Mouse (Mus musculus) layer of hippocampus, postnatal 25 days (tissue): ENCODE measurements at regions not wholly inside any gene's neighbourhood (a gene's known extent, or its start where the extent isn't known, plus 50 kb on each side); places are given as distances from the start of the nearest gene placed in this dataset.

Experiments used
- DNase-seq, 2 experiments: peaks; one replicate each; pipeline ENCODE4 v3.0.0; 2022; ENCODE audit warnings: mixed read lengths in 2 of 2, low spot score in 1 of 2; ENCODE audit errors: extremely low spot score in 1 of 2

DNA sequence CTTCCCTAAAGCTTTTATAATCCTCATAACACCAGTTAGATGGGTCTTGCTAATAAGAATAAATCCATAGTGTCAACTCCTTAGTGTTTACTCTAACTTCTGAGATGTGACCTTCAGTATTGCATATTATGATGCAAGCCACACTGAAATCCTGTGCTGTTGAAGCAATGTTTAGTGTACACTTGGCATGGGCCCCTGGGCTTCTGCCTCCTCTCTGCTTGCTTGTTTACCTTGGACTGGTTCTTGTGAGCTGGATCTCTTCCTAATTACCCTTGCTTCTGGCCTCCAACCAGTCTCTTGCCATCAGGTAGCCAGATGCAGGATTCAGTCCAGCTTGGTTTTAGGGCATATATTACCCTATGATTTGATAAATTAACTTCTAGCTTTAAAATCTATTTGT is 57.0 kb downstream of the Rgs2 start:
- DNase-seq: no peak

DNA sequence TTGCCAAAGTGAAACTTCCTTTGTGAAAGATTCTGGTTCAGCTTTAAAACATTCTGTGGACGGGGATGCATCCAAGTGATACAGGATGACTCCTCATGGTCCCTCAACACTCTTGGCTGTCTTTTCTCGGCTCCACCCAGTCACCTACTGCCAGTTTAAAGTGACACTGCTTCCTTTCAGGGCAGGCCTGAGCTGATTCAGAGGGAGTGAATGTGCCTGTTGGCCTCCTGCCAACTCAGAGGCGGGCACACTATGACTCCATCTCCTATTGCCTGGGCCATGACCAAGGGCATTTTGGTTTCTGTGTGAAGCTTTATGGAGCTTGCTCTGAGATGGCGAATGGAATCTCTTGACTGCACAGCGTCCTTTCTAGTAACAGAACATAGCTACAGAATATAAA is 62.5 kb downstream of the Rgs2 start:
- no peak for DNase-seq

DNA sequence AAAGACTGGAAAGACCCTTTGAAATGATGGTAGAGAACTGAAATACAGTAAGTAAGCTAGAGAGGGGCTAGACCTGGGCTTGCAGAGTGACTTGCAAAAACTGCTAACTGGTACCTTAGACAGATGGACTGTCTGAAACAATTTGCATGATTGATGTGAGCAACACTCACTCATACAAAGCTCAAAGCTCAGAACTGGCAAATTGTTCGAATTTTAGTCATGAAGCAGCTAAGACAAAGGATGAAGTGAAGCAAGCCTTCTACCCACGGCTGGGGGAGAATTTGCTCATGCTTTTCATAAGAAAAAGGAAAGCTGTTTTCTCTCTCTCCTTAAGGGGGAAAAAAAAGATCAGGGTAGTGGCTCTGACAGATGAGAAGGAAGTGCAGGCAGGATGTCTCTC is 64.5 kb downstream of the Rgs2 start:
- no peak for DNase-seq

DNA sequence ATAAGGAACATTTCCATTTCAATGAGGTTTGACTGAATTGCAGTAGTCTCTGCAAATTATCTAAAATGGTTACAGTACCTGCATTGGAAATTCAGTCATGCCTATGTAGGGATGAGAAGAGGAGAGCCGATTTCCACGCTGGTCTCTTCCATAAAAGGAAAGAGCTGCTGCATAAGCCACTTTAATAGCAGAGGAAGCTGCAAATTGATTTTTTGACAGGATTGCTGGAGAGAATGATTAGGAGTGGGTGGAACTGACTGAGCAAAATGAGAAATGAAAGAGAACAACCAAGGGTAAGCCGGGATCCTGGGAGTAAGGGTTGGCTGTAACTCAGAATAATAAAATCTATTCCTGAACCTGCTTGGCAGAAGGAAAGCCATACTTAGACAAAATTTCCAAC is 65.4 kb downstream of the Rgs2 start:
- DNase-seq: no peak

DNA sequence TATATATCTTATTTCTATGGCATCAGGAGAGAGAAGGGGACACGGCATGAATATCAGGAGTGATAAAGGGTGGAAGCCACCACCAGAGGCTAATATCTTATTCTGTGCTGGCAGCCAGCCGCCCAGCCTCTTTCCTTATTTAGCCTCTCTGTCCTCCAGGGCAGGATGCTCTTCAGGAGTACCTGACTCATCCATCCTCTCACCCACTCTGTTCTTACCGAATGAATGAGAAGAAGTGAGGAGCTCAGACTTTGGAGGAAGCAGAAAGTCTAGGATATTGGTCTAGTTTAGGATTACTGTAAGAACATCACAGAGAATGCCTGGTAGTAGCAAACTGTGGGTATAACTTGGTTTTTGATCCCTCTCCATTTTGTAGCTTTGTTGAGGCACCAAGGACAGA is 73.2 kb downstream of the Rgs2 start:
- DNase-seq: no peak

DNA sequence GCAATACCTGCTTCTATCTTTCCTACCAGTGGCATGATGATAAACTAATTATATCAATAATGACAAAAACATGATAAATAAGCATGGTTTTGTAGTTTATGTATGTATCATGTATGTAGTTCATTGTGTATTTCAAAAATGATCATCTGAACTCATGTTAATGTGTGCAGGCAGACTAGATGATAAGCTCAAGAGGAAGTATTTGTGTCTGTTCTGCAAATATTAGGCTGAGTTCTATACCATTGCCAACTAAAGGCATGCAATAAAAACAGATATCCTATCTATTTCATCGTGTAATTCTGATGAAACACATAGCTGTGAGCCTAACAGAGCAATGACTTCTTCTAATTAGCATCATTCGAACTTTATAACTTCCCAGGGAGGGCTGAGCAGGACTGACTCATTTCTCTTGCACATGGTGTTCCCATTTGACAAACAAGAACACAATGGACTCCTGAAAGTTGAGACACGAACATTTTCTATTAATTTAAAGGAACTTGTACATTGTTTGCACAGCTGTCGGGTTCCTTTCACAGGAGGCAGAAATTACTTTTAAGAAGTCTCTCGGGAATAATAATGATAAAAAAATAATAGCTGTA is 74.3 kb downstream of the Rgs2 start:
- DNase-seq: no peak

DNA sequence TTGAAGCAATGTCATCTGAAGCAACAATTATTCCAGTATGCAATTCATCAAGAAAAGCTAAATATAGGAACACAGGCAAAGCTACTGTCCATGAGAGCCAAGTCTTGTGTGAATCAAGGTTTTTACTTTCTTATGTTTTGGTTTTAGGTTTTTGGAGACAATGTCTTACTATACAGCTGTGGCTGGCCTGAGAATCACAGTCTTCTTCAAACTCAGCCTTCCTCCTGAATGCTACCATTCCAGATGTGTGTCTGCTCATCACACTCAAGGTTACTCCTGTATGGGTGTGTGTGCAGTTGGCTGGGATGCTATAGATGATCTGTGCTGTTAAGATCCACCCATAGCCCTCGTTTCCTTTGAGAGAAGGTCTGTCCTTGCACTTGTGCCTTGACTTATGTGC is 81.5 kb downstream of the Rgs2 start:
- no peak for DNase-seq

DNA sequence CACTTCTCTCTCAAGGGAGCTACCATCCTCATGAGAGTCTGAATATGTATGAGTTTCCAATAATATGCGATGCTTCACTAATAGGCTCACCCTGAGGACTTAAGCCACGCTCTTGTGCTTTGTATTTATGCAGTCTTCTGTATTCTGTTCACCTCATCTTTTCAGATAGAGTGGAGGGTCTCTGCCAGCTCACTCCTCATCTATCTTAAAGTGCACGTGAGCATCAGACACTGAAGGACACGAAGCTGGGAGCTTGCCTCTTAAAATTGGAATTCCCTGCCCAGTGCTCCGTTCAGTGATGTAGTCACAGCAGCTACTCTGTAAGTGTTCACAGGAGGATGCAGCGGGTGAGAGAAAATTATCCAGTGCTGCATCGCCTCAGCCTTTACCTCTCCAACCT is 83.7 kb downstream of the Rgs2 start:
- no peak for DNase-seq

DNA sequence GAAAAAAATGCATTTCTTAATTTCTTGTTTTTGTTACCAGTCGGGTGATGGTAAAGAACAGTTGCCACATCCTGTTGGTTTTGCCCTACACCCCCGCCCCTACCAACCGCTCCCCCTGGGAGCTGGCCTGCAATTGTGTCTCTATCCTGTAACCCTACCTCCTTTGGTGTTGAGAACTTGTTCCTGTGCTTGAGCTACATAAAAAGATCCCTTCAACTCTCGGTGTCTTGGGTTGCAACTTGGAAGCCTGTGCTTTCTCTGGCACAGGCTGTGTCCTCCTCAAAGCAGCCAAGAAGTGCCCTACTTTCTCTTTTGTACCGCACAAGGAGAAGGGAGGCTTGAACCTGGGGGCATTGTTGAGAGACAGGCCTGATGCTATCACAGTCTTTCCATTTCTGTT is 85.0 kb downstream of the Rgs2 start:
- DNase-seq: no peak

DNA sequence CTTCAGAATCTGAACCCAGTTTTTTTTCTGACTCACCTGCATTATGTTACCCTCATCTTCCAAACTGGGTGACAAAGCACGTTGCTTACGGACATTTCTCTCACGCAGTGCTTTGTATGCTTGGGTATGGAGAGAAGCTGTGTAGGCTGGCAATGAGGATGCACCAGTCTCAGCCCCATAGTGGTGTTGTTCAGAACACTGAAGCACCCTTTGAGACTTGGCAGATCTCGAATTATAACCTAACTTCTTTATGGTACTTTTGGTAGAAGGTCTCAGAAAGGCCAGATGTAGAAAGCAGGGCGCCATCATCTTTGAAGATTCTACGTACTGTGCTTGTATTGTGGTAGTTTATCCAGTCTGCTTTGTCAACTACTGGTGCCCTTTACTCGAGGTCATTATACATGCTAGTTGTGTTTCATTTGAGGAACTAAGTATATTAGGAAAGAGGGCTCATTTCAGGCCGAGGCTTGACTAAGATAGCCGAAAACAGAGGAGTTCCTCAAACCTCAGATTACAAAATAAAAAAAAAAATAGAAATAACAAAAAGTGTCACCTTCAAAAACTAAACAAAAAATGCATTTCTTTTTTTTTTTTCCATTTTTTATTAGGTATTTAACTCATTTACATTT is 85.7 kb downstream of the Rgs2 start:
- no peak for DNase-seq

DNA sequence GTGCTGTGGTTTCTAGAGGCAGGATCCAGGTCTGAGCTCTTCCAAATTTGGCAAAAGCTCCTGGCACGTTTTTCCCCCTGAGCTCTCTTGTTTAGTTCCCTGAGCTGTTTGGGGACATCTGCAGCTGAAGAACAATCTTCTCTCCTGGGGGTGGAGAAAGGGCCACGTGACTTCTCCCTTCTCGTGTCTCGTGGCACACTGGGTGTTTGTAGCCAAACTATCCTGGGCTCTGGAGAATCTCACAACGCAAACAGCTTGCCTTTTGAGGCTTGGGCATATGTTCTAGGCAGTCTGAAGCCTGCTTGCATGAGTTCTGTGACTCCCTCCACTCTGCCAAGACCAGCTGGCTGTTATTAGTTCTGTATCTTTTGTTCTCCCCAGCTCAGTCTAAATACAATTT is 86.3 kb downstream of the Rgs2 start:
- DNase-seq: peak; percentile 29 to 33

DNA sequence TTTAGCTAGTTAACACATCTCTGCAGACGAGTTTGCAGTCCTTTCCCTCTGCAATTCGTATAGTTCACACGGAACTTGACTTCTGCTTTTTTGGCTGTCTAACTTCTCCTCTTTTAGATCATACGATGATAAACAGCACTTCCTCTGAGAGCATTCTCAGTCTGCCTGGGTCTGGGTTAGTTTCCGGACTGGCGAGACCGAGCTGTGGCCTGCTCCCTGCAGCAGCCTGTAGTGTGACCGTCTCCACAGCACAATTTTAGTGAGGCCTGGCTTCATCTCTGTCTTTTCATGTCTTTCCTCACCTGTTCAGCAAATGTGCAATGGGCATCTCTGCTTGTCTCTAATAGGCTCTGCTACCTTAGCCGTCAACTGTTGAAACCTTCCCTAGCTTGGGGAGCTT is 87.4 kb downstream of the Rgs2 start:
- no peak for DNase-seq

DNA sequence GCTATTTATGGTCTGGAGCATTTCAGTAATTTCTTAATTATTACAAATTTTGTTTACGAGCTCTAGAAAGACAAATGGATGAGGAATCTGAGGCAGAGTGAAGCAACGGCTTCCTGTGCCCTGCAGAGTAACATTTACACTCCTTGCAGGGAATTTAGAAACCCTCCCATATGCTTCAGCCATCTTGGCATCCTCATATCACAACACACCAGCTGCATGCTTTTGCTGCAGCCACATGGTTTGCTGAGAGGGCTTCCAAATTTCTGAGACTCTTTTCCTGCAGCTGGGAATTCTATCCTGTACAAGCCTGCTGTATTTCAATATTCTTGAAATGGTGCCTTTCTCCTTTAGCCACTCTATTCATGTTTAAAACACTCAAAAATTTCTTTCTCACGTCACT is 91.4 kb downstream of the Rgs2 start:
- DNase-seq: no peak

DNA sequence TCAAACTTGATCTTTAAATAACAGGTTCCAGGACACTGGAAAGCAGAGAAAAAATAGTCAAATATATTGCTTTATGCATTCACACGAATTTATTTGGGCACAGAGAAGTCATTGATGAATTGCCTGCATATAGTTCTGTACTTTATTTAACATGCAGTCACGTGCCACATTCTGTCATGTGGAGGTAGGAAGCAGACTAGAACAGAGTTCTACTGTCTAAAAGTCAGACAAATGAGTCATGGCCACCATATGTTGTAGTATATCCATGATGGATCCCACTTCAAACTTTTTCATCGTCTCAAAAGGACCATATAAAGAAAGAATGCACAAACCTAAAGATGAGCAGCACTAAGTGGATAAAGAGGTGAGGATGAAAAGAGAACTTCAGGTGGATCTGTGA is 92.7 kb downstream of the Rgs2 start:
- DNase-seq: no peak

DNA sequence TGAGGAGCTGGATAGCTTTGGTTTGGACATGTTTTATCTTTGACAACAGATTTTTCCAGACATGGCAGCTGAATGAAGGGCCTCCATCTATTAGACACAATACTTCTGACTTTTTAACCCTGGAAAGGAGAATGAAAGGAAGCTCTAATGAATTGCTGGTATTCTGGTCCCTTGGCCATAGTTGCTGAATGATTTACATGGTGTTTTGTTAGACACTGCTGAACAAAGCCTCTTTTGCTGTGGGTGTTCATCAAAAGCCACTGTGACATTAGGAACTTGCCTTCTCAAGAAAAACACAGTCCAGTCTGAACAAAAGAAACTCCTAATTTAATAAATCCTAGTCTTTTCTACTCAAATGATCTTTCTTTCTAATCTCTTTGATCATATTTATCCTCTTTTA is 93.4 kb downstream of the Rgs2 start:
- DNase-seq: no peak

DNA sequence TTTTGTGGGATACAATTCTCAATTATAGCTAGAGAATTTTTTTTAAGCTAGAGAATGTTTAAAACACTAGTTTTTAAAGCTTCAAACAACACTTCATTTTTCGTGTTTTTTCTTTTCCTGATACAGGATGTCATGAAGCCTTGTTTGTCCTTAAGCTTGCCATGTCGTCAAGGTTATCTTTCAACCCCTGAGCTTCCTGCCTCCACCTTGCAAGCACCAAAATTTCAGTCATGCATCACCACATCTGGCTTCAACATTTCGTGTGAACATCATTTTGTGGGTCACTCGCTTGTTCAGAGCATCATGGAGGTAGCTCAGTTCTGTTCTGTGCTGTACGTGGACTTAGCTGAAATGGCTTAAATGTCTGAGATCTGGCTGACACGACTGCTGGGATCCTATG is 96.6 kb downstream of the Rgs2 start:
- no peak for DNase-seq

DNA sequence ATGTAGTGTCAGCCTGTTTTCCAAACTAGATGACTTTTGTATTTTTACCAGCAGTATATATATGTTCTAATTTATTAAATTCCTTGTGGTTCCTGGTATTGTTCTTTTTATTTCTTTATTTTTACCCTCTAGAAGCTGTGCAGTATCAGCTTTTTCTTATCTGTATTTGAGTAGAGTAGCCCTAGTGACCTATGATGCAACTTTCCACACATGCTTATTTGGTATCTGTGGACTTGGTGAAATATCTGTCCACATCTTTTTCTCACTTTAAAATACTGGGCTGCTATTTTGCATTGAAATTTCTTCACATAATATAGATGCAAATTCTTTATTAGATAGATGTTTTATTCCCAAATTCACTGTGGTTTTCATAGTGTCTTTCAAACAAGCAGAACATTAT is 97.1 kb downstream of the Rgs2 start:
- DNase-seq: no peak

DNA sequence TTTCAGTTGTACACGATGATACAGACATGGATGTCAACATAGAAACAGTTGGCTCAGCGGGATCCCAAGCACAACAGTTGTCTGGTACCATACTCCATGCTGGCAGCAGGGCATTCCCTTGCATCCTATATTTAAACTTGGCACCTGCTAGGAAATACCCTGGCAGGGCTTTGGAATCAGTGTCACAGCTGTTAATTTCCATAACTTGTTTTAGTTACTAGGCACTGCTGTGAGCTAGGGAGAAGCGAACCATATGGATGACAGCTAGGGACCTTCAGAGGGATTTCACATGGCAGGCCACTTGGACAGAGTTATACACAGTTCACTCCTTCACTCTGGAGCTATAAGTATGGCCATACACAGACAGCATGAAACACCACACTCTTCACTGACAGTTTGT is 100.0 kb downstream of the Rgs2 start:
- no peak for DNase-seq

DNA sequence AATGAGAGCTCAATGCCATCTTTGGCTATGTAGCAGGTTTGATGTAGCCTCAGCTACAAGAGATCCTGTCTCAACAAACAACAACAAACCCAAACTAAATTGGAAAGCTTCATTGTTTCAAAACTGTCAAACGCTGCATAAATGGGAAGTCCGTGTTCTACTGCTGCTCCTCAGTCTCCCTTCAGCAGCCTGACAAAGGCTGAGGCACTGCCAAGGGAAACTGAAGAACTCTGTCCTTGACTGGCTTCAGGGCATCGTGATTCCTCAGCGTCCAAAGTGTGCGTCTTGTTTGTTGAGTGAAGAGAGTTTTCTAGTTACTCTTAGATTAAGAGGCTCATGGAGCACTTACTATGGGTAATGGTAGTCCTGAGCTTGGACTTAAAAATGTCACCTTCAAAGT is 100.7 kb downstream of the Rgs2 start:
- DNase-seq: no peak

DNA sequence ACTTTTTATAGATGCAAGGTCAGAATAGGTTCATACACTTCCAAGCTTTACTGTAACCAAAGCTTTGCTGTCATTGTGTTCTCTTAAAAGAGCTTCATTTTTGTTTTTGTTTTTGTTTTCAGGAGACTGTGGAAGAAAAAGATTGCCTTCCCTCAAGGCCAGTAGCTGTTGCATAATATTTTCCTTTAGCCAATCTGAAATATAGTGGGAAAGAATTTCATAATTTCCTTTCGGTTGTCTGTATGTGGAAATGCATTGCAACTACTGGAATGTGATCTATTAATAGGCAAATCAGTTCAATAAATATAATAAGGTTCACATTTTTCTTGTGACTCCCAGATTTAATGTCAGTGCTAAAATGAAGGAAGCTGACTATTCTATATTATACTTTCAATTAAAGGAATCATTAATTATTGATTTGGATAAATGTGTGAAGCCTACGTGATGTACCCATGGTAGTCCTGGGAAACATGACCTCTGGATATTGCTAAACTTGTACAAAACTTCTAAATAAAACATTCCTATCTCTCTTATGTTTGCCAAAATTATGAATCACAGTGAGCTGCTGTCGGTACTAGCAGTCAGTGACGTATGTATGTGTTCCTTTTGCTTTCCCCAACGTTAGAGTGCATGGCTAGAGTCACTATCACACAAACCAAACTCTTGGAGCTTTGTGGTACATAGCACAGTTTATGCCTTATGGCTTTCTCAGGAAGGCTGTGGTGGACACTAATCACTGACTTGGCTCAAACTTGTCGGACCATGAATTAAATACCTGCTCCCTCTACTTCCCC is 102.6 kb downstream of the Rgs2 start:
- DNase-seq: no peak

DNA sequence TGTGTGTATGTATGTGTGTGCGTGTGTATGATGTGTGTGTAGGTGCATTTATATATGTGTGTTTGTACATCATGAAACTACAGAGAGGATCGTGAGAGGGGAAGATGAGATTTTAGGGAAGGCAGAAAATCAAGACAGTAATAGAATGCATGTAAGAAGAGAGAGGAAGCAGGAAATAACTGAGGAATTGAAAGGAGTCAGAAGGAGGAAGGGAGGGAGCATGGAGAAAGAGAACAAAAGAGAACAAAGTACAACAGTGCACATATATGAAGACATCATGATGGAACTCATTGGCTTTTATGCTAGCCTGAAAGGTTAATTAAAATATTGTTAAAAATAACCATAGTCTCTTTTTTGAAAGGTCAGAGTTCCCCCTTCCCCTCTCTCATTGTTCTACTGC is 111.4 kb downstream of the Uchl5 start:
- no peak for DNase-seq

DNA sequence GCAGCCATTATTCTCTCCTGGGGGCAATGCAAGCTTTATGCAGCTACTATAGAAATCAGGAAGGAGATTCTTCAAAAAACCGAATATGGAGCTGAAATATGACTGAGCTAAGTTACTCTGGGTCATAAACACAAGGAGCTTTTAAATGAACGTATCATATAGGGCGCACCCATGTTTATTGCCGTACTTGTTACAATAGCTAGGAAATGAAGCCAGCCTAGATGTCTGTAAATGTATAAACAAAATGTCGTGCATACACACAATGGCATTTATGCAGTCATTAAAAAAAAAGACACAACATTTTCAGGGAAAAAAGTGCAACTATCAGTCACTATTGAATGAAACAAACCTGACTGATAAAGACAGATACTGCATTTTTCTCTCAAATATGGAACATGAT is 111.0 kb downstream of the Uchl5 start:
- DNase-seq: no peak
